Mouse (Mus musculus): ENCODE results near the gene Lhfp.

DNA sequence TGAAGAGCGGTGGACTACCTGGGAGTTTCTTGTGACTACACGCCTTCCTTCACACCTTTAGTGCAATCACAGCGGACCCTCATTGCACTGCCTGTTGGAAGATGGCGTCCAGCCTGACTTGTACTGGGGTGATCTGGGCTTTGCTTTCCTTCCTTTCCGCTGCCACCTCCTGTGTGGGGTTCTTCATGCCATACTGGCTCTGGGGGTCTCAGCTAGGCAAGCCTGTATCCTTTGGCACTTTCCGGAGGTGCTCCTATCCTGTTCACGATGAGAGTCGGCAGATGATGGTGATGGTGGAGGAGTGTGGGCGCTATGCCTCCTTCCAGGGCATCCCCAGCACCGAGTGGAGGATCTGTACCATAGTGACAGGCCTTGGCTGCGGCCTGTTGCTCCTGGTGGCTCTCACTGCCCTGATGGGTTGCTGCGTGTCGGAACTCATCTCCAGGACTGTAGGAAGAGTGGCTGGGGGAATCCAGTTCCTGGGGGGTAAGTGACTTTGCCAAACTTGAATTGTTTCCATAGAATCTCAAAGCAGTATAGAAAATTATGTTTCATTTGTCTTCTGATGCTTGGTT is 2.0 kb downstream of the Lhfp start:
- no peak for TF ChIP-seq POLR2A (IDR thresholded peaks at IDR 0.05; ENCODE audit: borderline replicate concordance, insufficient read depth, low read length)
- no peak for TF ChIP-seq CTCF (IDR thresholded peaks at IDR 0.05; ENCODE audit: borderline replicate concordance, insufficient read depth, low read depth, low read length)
